Mouse (Mus musculus): ENCODE results near the gene Ctbp1. TPM values are rescaled to one million over a fixed set of nuclear protein-coding genes. Genes with fewer than 3 reads are reported as not detected.

Gene Ctbp1
- total and polyA plus RNA-seq, 3 experiments = 353 to 595 (median 443) TPM

DNA sequence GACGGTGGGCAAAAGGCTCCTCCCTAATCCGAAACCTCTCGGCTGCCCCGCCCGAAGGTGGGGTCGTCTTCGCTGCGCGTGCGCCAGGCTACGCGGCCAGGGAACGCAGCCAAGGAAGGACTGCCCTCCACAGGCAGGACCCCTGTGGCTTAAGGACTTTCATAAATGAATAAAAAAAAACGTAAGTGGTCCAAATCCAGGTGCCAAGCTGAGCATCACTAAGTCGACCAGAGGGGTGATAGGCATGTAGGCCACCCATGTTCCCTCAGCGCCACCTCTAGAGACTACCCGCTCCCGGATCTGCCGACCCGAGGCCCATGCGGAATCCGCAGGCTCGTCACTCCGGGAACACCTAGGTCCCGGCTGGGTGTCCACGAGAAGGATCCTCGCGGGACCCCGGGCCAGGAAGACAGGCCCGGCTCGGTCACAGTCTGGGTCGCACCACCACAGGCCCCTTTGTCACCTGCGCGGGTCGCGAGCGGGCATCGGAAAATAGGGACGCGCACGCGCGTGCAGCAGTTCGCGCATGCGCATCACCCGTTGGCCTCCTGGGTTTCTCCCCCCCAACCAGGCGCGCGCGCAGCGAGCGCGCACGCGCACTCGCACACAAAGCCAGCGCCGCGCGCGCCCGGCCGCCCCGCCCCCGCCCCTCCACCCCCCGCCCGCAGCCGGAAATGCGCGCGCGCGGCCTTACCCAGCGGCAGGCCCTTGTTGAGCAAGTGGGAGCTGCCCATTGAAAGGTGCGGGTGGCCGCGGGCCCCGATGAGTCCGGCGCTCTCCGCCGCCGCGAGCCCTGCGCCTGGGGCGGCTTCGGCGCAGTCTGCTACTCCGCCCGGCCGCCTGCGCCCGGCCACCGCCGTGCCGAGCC lies 475 bp downstream of the Ctbp1 start (continued):
- TF ChIP-seq ZC3H11A (IDR thresholded peaks at IDR 0.05; ENCODE audit: low read depth, low read length) (no peak), ZNF384 (IDR thresholded peaks at IDR 0.05; ENCODE audit: low read depth, low read length) (0 out of 2 replicates have a peak, but pooled peaks have one; percentile 62), NELFE (IDR thresholded peaks at IDR 0.05; ENCODE audit: low read depth, low read length) (peak; percentile 91), USF1 (IDR thresholded peaks at IDR 0.05; ENCODE audit: low read depth, low read length) (no peak), RCOR1 (IDR thresholded peaks at IDR 0.05; ENCODE audit: low read depth, low read length) (no peak), SIN3A (IDR thresholded peaks at IDR 0.05; ENCODE audit: low read length) (no peak; the same call in 1 of the 2 replicates), MAFK (IDR thresholded peaks at IDR 0.05; ENCODE audit: borderline replicate concordance, low read depth, low read length) (no peak), TCF12 (IDR thresholded peaks at IDR 0.05; ENCODE audit: low read depth, low read length) (peak; percentile 56), RAD21 (IDR thresholded peaks at IDR 0.05; ENCODE audit: low read depth, low read length) (no peak), POLR2AphosphoS5 (IDR thresholded peaks at IDR 0.05; ENCODE audit: borderline replicate concordance, low read depth, low read length) (no peak; the same call in 1 of the 2 replicates), USF2 (IDR thresholded peaks at IDR 0.05; ENCODE audit: borderline replicate concordance in 1 of 2, insufficient read depth in 1 of 2, low read depth in 1 of 2, low read length in 2 of 2) (no peak), POLR2A (IDR thresholded peaks at IDR 0.05; ENCODE audit: control insufficient read depth in 1 of 2, insufficient read depth in 1 of 2, low read depth in 1 of 2, low read length in 2 of 2, poor library complexity in 1 of 2) (peak; percentile 85 to 92), GABPA (IDR thresholded peaks at IDR 0.05; ENCODE audit: low read depth, low read length) (no peak), MYB (IDR thresholded peaks at IDR 0.05; ENCODE audit: low read depth, low read length) (no peak)

DNA sequence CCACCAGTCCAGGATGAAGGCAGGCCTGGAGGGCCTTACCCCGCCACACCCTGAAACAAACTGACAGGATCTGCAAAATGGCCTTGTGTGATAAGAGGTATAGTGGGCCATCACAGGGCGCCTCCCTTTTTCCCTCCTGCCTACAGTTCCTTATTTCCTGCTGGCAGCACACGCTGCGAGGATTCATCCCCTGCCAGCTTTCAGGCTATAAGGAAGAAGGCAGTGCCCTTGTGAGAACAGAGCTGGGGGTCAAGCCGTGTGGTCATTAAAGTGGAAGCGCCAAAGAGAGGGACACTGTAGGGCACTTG lies 1.1 kb downstream of the Ctbp1 start:
- peak overlapping the region; percentile 94 for H3K9ac ChIP-seq (ENCODE audit: control insufficient read depth, low read depth, low read length, poor library complexity, severe bottlenecking)
- no peaks in the 10 kb centered on the region for H3K9me3 ChIP-seq (replicated peaks; ENCODE audit: insufficient read depth, low read length)
- DNase-seq (ENCODE audit: low read depth, low spot score) = peak; percentile 97
- peaks cover 22 to 55% of the 10 kb centered on the region in 2 experiments for H3K4me1 ChIP-seq (ENCODE audit: control insufficient read depth in 1 of 2, insufficient read depth in 2 of 2, low read length in 2 of 2)
- peak overlapping the region; percentile 74 for H3K4me3 ChIP-seq (ENCODE audit: control insufficient read depth in 1 of 2, insufficient read depth in 1 of 2, low read depth in 2 of 2, low read length in 2 of 2)
- H3K27me3 ChIP-seq (ENCODE audit: control insufficient read depth in 1 of 2, insufficient read depth in 2 of 2, low read length in 2 of 2) = no peaks in the 10 kb centered on the region
- peaks cover 19 to 54% of the 10 kb centered on the region in 2 experiments for H3K36me3 ChIP-seq (ENCODE audit: control insufficient read depth in 1 of 2, insufficient read depth in 2 of 2, low read length in 2 of 2)
- peaks cover 57% of the 10 kb centered on the region for H3K79me2 ChIP-seq (ENCODE audit: control insufficient read depth, insufficient read depth, low read length, poor library complexity)
- H3K27ac ChIP-seq (ENCODE audit: control insufficient read depth, low read depth, low read length) = peak overlapping the region; percentile 95
- no peak for TF ChIP-seq CHD1 (IDR thresholded peaks at IDR 0.05; ENCODE audit: low read depth, low read length)
- TF ChIP-seq ZC3H11A (IDR thresholded peaks at IDR 0.05; ENCODE audit: low read depth, low read length) = no peak
- no peak for TF ChIP-seq POLR2AphosphoS5 (IDR thresholded peaks at IDR 0.05; ENCODE audit: borderline replicate concordance, low read depth, low read length)
- no peak for TF ChIP-seq POLR2AphosphoS2 (IDR thresholded peaks at IDR 0.05; ENCODE audit: low read length)
- TF ChIP-seq GATA1 (IDR thresholded peaks at IDR 0.05; ENCODE audit: low read depth, low read length) = peak; percentile 89
- TF ChIP-seq BHLHE40 (IDR thresholded peaks at IDR 0.05; ENCODE audit: borderline replicate concordance, low read depth, low read length) = no peak
- TF ChIP-seq TAL1 (IDR thresholded peaks at IDR 0.05; ENCODE audit: low read length) = peak; percentile 79
- TF ChIP-seq KAT2A (conservative IDR thresholded peaks at IDR 0.05; ENCODE audit: low read depth, low read length) = no peak
- peak; percentile 68; the same call in 1 of the 2 replicates for TF ChIP-seq SIN3A (IDR thresholded peaks at IDR 0.05; ENCODE audit: low read length)
- TF ChIP-seq MXI1 (IDR thresholded peaks at IDR 0.05; ENCODE audit: low read depth, low read length) = peak; percentile 82
- TF ChIP-seq CTCF (IDR thresholded peaks at IDR 0.05 in 2 of 3, conservative IDR thresholded peaks at IDR 0.05 in 1 of 3; ENCODE audit: control insufficient read depth in 1 of 3, insufficient read depth in 1 of 3, low read depth in 2 of 3, low read length in 3 of 3, poor library complexity in 1 of 3, severe bottlenecking in 1 of 3) = no peak
- TF ChIP-seq E2F4 (IDR thresholded peaks at IDR 0.05; ENCODE audit: borderline replicate concordance, low read depth, low read length) = no peak
- peak; percentile 66 for TF ChIP-seq MYB (IDR thresholded peaks at IDR 0.05; ENCODE audit: low read depth, low read length)
- no peak for TF ChIP-seq SMC3 (IDR thresholded peaks at IDR 0.05; ENCODE audit: low read depth, low read length)
- TF ChIP-seq CHD2 (IDR thresholded peaks at IDR 0.05; ENCODE audit: low read length) = no peak
- peak; percentile 84; the same call in 1 of the 2 replicates for TF ChIP-seq MAZ (IDR thresholded peaks at IDR 0.05; ENCODE audit: low read depth, low read length)
- peak; percentile 93 for TF ChIP-seq TBP (IDR thresholded peaks at IDR 0.05; ENCODE audit: low read depth, low read length)
- TF ChIP-seq RCOR1 (IDR thresholded peaks at IDR 0.05; ENCODE audit: low read depth, low read length) = no peak; the same call in 1 of the 2 replicates
- TF ChIP-seq HCFC1 (IDR thresholded peaks at IDR 0.05; ENCODE audit: low read depth, low read length) = peak; percentile 45; the same call in 1 of the 2 replicates
- no peak for TF ChIP-seq MEF2A (IDR thresholded peaks at IDR 0.05; ENCODE audit: extremely low read depth, insufficient replicate concordance, low read depth, low read length, poor library complexity, severe bottlenecking)
- TF ChIP-seq JUND (IDR thresholded peaks at IDR 0.05; ENCODE audit: low read depth, low read length) = no peak
- TF ChIP-seq EP300 (IDR thresholded peaks at IDR 0.05; ENCODE audit: low read depth in 1 of 2, low read length in 2 of 2) = peak; percentile 91 to 93
- TF ChIP-seq USF2 (IDR thresholded peaks at IDR 0.05; ENCODE audit: borderline replicate concordance in 1 of 2, insufficient read depth in 1 of 2, low read depth in 1 of 2, low read length in 2 of 2) = no peak
- TF ChIP-seq UBTF (IDR thresholded peaks at IDR 0.05; ENCODE audit: borderline replicate concordance, insufficient read depth, low read depth, low read length) = 0 out of 2 replicates have a peak, but pooled peaks have one; percentile 30

Measured in MEL (cell line).